Mouse (Mus musculus): ENCODE data around the gene Foxm1.
A peak's percentile ranks its signal among the peaks of the same experiment; 100 is the strongest.

Foxm1 gene

GRCm38 (mm10) chr6:128362381-128363006 is at the start of gene Foxm1, which contains the start of gene Rhno1:
Gene Foxm1, plus strand, starts transcription at chr6:128362967.
Gene Rhno1, minus strand, starts transcription at chr6:128362911.
- peak; percentile 79 for DNase-seq

GRCm38 (mm10) chr6:128314796-128315195 is 48.0 kb upstream of the Foxm1 start:
- no peak for DNase-seq

GRCm38 (mm10) chr6:128315597-128315996 is 47.2 kb upstream of the Foxm1 start:
- no peak for DNase-seq

- peak; percentile 61 for DNase-seq
These were observed 44.5 kb upstream of the Foxm1 start for GRCm38 (mm10) chr6:128318317-128318716.

- DNase-seq, result peak; percentile 64
These were observed 28.2 kb upstream of the Foxm1 start for GRCm38 (mm10) chr6:128334397-128335124.

GRCm38 (mm10) chr6:128337467-128337866 is 25.3 kb upstream of the Foxm1 start:
- no peak for DNase-seq

- DNase-seq, result no peak
These were observed 23.9 kb upstream of the Foxm1 start for GRCm38 (mm10) chr6:128338876-128339275.

GRCm38 (mm10) chr6:128341956-128342723 is 20.6 kb upstream of the Foxm1 start:
- DNase-seq, result no peak

GRCm38 (mm10) chr6:128345623-128346022 is 17.1 kb upstream of the Foxm1 start:
- no peak for DNase-seq

- DNase-seq, result no peak
These were observed 16.0 kb upstream of the Foxm1 start for GRCm38 (mm10) chr6:128346782-128347181.

GRCm38 (mm10) chr6:128349711-128350110 is 13.1 kb upstream of the Foxm1 start:
- peak; percentile 71 for DNase-seq

GRCm38 (mm10) chr6:128354140-128354539 is 8.6 kb upstream of the Foxm1 start:
- DNase-seq, result no peak

- DNase-seq, result peak; percentile 52
These were observed 7.5 kb upstream of the Foxm1 start for GRCm38 (mm10) chr6:128355201-128355681.

- peak; percentile 97 for DNase-seq
These were observed 6.9 kb upstream of the Foxm1 start, which contains the start of gene Tulp3 for GRCm38 (mm10) chr6:128355726-128356416. Gene Tulp3, minus strand, starts transcription at chr6:128355851.

- peak; percentile 55 for DNase-seq
These were observed 3.8 kb upstream of the Foxm1 start for GRCm38 (mm10) chr6:128358999-128359398.

- no peak for DNase-seq
These were observed 866 bp upstream of the Foxm1 start for GRCm38 (mm10) chr6:128361901-128362300.

- DNase-seq, result no peak
These were observed 449 bp downstream of the Foxm1 start for GRCm38 (mm10) chr6:128363007-128363825.

GRCm38 (mm10) chr6:128364721-128365120 is 2.0 kb downstream of the Foxm1 start:
- no peak for DNase-seq

GRCm38 (mm10) chr6:128366466-128366865 is 3.7 kb downstream of the Foxm1 start:
- no peak for DNase-seq

GRCm38 (mm10) chr6:128370040-128370439 is 7.3 kb downstream of the Foxm1 start:
- no peak for DNase-seq

- DNase-seq, result peak; percentile 71
These were observed 12.4 kb downstream of the Foxm1 start, which contains the start of the genes Tex52 and Gm44596 for GRCm38 (mm10) chr6:128375192-128375591. Gene Tex52, plus strand, starts transcription at chr6:128375456. Gene Gm44596, plus strand, starts transcription at chr6:128375503.

All from layer of hippocampus, adult 9-11 months (tissue).